Mouse (Mus musculus) hindlimb bud, embryonic 11.5 days (tissue): ENCODE measurements around the gene Tubb2b.

Experiments used
- DNase-seq: peaks from one replicate; pipeline ENCODE4 v3.0.0-alpha.2; 2012; ENCODE audit warnings: low read depth, low spot score; ENCODE audit errors: extremely low spot score

Gene Tubb2b

GRCm38 (mm10) chr13:34077492-34078271, 52.6 kb downstream of the Tubb2b start, which contains the start of gene Tubb2a:
Gene Tubb2a, minus strand, starts transcription at chr13:34078007.
- no peak for DNase-seq
